Mouse (Mus musculus): ENCODE results near the gene Panx3. TPM values are rescaled to one million over a fixed set of nuclear protein-coding genes. Genes with fewer than 3 reads are reported as not detected.
A peak's percentile ranks its signal among the peaks of the same experiment; 100 is the strongest.

The Panx3 gene
- polyA plus RNA-seq, 1 experiment from 2014 or later: not detected

DNA sequence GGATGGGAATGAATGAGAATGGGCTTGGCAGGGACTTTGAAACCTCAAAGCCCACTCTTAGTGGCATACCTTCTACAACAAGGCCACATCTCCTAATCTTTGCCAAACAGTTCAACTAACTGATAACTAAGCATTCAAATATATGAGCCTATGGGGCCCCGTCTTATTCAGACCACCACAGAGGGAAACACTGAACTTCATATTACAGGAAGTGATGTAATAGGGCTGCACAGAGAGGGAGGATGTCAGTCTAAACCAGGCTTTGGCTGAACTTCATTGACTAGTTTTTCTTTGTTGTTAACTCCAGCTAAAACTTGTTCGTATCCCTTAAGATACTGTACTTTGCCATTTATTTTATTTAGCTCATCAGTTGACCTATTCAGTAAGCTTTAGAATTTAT lies 39.1 kb downstream of the Panx3 start:
- Histone ChIP-seq H3K9me3 (replicated peaks) (no peaks in the 10 kb centered on the region), H3K36me3 (no peaks in the 10 kb centered on the region), H3K9ac (no peak overlapping the region), H3K4me3 (replicated peaks) (no peak overlapping the region), H3K27me3 (no peaks in the 10 kb centered on the region), H3K27ac (no peak overlapping the region), H3K4me2 (no peak overlapping the region), H3K4me1 (replicated peaks) (peaks cover 3% of the 10 kb centered on the region; the same call in 1 of the 2 replicates)
- 55% methylated on average over 2 of the region's 2 CpGs for WGBS (ENCODE audit: insufficient replicate concordance)
- ATAC-seq (ENCODE audit: low read depth): no peak
- DNase-seq: no peak

DNA sequence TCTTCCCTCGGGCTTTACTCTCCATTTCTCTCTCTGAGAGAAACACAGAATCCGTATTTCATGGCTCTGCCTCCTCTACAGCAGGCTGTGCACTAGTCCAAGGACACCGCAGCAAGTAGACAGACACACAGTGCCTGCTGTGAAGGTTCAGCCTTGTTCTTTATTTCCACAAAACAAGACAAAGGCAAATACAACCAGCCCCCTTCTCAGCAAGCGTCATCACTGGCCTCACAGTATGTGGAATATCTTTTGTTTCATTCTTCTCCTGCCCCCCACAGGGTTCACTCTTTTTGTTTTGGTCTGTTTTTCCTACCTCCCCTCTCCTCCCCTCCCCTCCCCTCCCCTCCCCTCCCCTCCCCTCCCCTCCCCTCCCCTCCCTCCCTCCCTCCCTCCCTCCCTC lies 40.5 kb downstream of the Panx3 start:
- H3K9me3 ChIP-seq (replicated peaks): no peaks in the 10 kb centered on the region
- no peaks in the 10 kb centered on the region for H3K36me3 ChIP-seq
- H3K4me3 ChIP-seq (replicated peaks): no peak overlapping the region
- H3K27me3 ChIP-seq: no peaks in the 10 kb centered on the region
- H3K9ac ChIP-seq: no peak overlapping the region
- peaks cover 3% of the 10 kb centered on the region; the same call in 1 of the 2 replicates for H3K4me1 ChIP-seq (replicated peaks)
- WGBS (ENCODE audit: insufficient replicate concordance): 62% methylated on average over 4 of the region's 4 CpGs
- H3K4me2 ChIP-seq: no peak overlapping the region
- no peak overlapping the region for H3K27ac ChIP-seq
- DNase-seq (no peak), ATAC-seq (ENCODE audit: low read depth) (no peak)

DNA sequence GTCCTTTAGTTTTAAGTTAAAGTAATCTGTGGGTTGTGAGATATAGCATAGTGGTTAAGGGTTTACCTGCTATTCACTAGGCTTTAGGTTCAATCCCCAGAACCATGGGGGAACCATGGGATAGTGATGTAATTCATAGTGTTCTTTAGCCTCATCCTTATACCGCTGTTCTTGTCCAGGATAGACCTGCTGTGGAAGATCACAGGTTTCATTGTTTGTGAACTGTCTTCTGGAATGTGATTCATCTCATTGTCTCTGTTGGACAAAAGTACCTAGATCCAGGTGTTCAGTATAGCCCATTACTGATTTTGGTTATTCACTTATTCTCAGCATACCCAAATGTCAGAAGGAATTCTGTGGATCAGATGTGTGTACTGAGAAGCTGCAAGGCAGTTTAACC lies 41.8 kb downstream of the Panx3 start:
- Histone ChIP-seq H3K27ac (no peak overlapping the region), H3K4me2 (no peak overlapping the region), H3K9ac (no peak overlapping the region), H3K4me3 (replicated peaks) (no peak overlapping the region), H3K4me1 (replicated peaks) (peaks cover 3% of the 10 kb centered on the region; the same call in 1 of the 2 replicates), H3K27me3 (no peaks in the 10 kb centered on the region), H3K9me3 (replicated peaks) (no peaks in the 10 kb centered on the region), H3K36me3 (no peaks in the 10 kb centered on the region)
- ATAC-seq (ENCODE audit: low read depth) (no peak), DNase-seq (no peak)
- WGBS (ENCODE audit: insufficient replicate concordance): 84% methylated on average over 1 of the region's 1 CpGs

DNA sequence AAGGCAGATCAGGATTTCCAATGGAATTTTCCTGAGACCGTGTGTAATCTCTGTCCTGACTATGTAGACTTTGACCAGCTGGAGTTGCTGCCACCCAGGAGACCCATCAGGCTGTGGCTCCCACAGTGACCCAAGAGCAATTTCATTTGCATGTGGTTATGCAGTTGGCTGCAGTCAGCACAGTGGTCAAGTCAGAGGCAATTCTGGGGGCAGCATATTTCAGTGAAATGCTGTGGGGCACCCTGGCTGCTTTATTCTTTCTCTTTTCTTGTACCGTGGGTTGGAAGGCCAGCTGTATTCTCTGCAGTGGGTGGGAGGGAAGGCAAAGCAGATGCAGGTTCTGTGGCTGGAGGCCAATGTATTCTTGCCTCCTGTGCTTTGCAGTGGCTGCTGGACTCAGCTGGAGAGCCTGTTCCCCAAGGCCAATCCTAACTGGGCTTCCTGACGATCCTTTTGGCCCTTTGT lies 42.9 kb downstream of the Panx3 start:
- DNase-seq (no peak), ATAC-seq (ENCODE audit: low read depth) (0 out of 2 replicates have a peak, but pooled peaks have one; percentile 45)
- H3K4me2 ChIP-seq: no peak overlapping the region
- WGBS (ENCODE audit: insufficient replicate concordance): 41% methylated on average over 3 of the region's 3 CpGs
- H3K4me3 ChIP-seq (replicated peaks): no peak overlapping the region
- peaks cover 3% of the 10 kb centered on the region; the same call in 1 of the 2 replicates for H3K4me1 ChIP-seq (replicated peaks)
- no peak overlapping the region for H3K27ac ChIP-seq
- H3K9ac ChIP-seq: no peak overlapping the region
- H3K36me3 ChIP-seq: no peaks in the 10 kb centered on the region
- H3K9me3 ChIP-seq (replicated peaks): no peaks in the 10 kb centered on the region
- no peaks in the 10 kb centered on the region for H3K27me3 ChIP-seq

DNA sequence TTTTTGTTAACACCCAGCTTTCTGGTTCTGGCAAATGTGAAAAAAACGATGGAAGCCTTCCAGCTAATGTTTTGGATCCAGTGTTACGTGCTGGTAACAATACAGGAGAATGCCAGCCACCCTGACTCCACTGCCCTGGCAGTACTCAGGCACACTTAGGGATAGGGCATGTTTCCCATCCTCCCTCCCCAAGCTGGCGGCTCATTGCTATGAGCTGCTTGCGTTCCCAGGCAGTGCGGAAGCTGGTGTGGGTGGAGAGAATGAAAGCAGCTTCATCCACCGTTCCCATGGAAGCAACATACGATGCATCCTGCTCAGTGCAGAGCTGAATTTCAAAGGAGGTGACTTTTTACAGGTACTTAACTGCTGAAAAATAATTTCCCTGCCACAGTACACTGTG lies 43.4 kb downstream of the Panx3 start:
- WGBS (ENCODE audit: insufficient replicate concordance): 61% methylated on average over 7 of the region's 7 CpGs
- DNase-seq (no peak), ATAC-seq (ENCODE audit: low read depth) (no peak)
- Histone ChIP-seq H3K4me1 (replicated peaks) (peaks cover 3% of the 10 kb centered on the region; the same call in 1 of the 2 replicates), H3K27ac (no peak overlapping the region), H3K4me2 (no peak overlapping the region), H3K4me3 (replicated peaks) (no peak overlapping the region), H3K36me3 (no peaks in the 10 kb centered on the region), H3K27me3 (no peaks in the 10 kb centered on the region), H3K9me3 (replicated peaks) (no peaks in the 10 kb centered on the region), H3K9ac (no peak overlapping the region)

DNA sequence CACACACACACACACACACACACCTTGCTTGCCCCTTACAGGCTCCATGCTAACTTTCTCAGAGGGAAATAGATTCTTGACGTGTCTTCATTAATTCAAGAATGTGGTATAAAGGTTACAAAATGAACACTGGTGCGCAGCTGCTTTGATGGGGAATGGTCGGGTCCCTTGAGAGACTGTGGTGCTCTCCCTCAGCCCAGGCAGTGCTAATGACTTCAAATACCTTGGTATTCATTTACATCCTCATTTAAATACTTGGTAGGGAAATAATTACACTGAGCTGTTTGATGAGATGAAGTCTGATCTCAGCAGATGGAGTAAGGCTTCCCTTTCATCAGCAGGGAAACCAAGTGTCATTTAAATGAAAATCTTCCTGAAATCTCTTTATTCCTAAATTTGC lies 43.9 kb downstream of the Panx3 start:
- no peak for ATAC-seq (ENCODE audit: low read depth)
- DNase-seq: no peak
- WGBS (ENCODE audit: insufficient replicate concordance): 66% methylated on average over 3 of the region's 3 CpGs
- H3K27me3 ChIP-seq: no peaks in the 10 kb centered on the region
- no peaks in the 10 kb centered on the region for H3K36me3 ChIP-seq
- H3K9me3 ChIP-seq (replicated peaks): no peaks in the 10 kb centered on the region
- H3K27ac ChIP-seq: no peak overlapping the region
- no peak overlapping the region for H3K9ac ChIP-seq
- no peak overlapping the region for H3K4me3 ChIP-seq (replicated peaks)
- H3K4me2 ChIP-seq: no peak overlapping the region
- peaks cover 3% of the 10 kb centered on the region; the same call in 1 of the 2 replicates for H3K4me1 ChIP-seq (replicated peaks)

DNA sequence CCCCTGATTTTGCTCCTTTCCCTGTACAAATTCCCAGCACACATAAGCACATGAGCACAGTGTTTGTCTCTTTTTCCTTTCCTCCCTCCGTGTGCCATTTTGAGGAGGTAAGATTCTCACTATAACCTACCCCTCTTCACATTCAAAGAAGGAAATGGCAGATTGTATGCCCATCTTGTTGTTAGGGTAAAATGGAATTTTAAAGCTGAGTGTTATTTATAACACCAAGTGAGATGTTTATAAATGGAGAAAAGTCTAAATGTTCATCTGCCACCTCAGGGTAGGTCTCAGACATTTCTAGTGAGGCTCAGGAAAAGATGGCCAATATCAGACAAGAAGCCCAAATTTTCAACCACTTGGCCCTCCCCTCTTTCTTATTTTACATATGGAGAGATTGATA lies 44.5 kb downstream of the Panx3 start:
- no peak overlapping the region for H3K4me2 ChIP-seq
- ATAC-seq (ENCODE audit: low read depth) (no peak), DNase-seq (no peak)
- WGBS (ENCODE audit: insufficient replicate concordance): 77% methylated on average over 1 of the region's 1 CpGs
- no peak overlapping the region for H3K9ac ChIP-seq
- H3K4me1 ChIP-seq (replicated peaks): peaks cover 3% of the 10 kb centered on the region; the same call in 1 of the 2 replicates
- no peak overlapping the region for H3K4me3 ChIP-seq (replicated peaks)
- no peaks in the 10 kb centered on the region for H3K36me3 ChIP-seq
- H3K27ac ChIP-seq: no peak overlapping the region
- no peaks in the 10 kb centered on the region for H3K27me3 ChIP-seq
- no peaks in the 10 kb centered on the region for H3K9me3 ChIP-seq (replicated peaks)

DNA sequence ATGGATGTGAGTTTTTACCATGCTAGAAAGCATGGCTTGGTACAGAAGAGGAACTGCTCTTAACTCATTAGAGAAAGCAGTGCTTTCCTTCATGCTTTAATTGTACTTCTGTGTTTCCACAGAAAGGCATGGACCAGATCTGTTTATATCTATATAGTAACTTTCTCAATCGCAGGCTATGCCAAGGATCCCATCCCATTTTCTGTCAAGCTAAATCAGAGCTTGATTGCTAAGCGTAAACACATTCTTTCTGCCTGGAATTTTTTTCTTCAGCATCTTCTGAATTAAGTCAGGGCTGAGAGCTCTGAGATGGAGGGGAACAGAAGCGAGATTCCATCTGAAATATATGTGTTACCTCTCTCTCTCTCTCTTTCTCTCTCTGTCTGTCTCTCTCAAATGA lies 45.1 kb downstream of the Panx3 start:
- Histone ChIP-seq H3K4me2 (no peak overlapping the region), H3K9ac (no peak overlapping the region), H3K27me3 (no peaks in the 10 kb centered on the region), H3K4me3 (replicated peaks) (no peak overlapping the region), H3K36me3 (no peaks in the 10 kb centered on the region), H3K9me3 (replicated peaks) (no peaks in the 10 kb centered on the region), H3K4me1 (replicated peaks) (peaks cover 3% of the 10 kb centered on the region; the same call in 1 of the 2 replicates), H3K27ac (no peak overlapping the region)
- ATAC-seq (ENCODE audit: low read depth) (no peak), DNase-seq (no peak)
- 68% methylated on average over 3 of the region's 3 CpGs for WGBS (ENCODE audit: insufficient replicate concordance)

DNA sequence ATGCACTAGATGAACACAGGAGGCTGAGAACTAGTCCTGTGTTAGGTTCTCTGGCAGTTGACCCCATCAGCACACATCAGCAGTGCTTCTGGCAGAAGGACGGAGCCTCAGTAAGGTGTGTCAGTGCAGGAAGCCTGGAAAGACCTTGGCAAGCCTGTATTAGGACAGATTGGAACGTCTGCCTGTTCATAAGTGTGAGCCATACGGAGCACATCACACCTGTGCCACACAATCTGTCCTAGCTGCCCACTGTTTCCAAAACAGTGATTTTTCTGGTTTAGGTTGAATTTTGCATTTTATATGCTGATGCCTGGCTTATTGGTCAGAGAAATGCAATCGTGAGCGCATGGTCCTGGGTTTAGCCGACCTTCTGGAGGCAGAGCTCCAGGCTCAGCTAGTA lies 47.7 kb downstream of the Panx3 start:
- H3K4me2 ChIP-seq: no peak overlapping the region
- H3K9me3 ChIP-seq (replicated peaks): no peaks in the 10 kb centered on the region
- no peaks in the 10 kb centered on the region for H3K27me3 ChIP-seq
- no peak overlapping the region for H3K27ac ChIP-seq
- DNase-seq (no peak), ATAC-seq (ENCODE audit: low read depth) (no peak)
- no peaks in the 10 kb centered on the region for H3K36me3 ChIP-seq
- H3K4me3 ChIP-seq (replicated peaks): no peak overlapping the region
- 71% methylated on average over 6 of the region's 6 CpGs for WGBS (ENCODE audit: insufficient replicate concordance)
- H3K4me1 ChIP-seq (replicated peaks): peaks cover 5% of the 10 kb centered on the region; the same call in 1 of the 2 replicates
- H3K9ac ChIP-seq: no peak overlapping the region

DNA sequence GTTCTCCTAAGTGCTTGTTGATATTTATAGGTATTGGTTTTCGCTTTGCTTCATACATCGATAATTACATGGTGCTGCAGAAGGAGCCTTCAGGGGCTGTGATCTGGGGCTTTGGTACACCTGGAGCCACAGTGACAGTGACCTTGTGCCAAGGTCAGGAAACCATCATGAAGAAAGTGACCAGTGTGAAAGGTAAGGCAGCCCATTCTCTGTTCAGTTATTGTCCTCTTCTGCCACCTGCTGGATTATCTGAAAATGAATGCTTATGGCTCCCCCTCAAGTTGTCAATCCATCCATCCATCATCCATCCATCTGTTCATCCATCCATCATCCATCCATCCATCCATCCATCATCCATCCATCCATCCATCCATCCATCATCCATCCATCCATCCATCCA lies 52.3 kb downstream of the Panx3 start:
- no peak overlapping the region for H3K27ac ChIP-seq
- no peaks in the 10 kb centered on the region for H3K36me3 ChIP-seq
- ATAC-seq (ENCODE audit: low read depth) (no peak), DNase-seq (no peak)
- H3K9me3 ChIP-seq (replicated peaks): no peaks in the 10 kb centered on the region
- no peaks in the 10 kb centered on the region for H3K27me3 ChIP-seq
- 50% methylated on average over 2 of the region's 2 CpGs for WGBS (ENCODE audit: insufficient replicate concordance)
- no peak overlapping the region for H3K4me3 ChIP-seq (replicated peaks)
- no peak overlapping the region for H3K9ac ChIP-seq
- H3K4me1 ChIP-seq (replicated peaks): peaks cover 26% of the 10 kb centered on the region
- no peak overlapping the region for H3K4me2 ChIP-seq

DNA sequence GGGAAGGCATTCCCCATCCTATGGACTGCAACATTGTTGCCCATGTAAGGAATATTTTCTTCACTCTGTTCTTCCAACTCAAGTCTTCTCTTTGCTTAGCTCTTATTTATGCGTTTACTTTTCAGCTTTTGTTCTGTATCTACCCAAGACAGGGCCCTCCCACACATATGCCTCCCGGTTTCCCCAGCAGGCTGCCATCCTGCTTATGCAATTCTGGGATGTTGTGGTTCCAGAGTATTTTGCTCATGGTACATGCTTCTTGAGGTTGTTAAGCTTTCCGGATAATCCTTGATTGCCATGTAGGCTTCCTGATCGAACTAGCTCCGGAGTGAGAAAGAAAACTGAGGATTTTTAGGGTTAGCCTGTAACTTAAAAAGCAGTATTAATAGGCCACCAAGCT lies 53.8 kb downstream of the Panx3 start:
- Histone ChIP-seq H3K36me3 (no peaks in the 10 kb centered on the region), H3K9me3 (replicated peaks) (no peaks in the 10 kb centered on the region), H3K4me1 (replicated peaks) (peaks cover 26% of the 10 kb centered on the region), H3K4me3 (replicated peaks) (no peak overlapping the region), H3K9ac (no peak overlapping the region), H3K27me3 (no peaks in the 10 kb centered on the region), H3K4me2 (no peak overlapping the region), H3K27ac (no peak overlapping the region)
- 77% methylated on average over 5 of the region's 5 CpGs for WGBS (ENCODE audit: insufficient replicate concordance)
- ATAC-seq (ENCODE audit: low read depth) (no peak), DNase-seq (no peak)

DNA sequence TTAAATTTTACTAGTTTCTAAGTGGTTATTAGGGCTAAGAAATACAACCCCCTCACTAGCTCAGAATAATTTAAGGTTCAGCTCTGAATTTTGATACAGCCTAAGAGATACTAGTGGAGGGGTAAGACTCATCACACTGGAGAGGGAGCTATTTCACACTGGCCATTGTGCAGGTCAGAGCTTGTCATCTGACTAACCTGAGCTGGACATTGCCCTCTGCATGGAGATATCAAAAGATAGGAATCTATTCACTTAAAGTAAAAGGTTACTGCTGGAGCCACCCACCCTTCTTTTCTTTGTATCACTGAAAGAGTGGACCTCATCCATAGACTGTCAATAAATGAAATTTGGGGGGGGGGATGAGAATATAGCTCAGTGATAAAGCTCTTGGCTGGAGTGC lies 54.7 kb downstream of the Panx3 start:
- DNase-seq (no peak), ATAC-seq (ENCODE audit: low read depth) (no peak)
- Histone ChIP-seq H3K4me1 (replicated peaks) (peaks cover 26% of the 10 kb centered on the region), H3K9me3 (replicated peaks) (no peaks in the 10 kb centered on the region), H3K27me3 (no peaks in the 10 kb centered on the region), H3K4me2 (peak overlapping the region; percentile 91), H3K27ac (peak overlapping the region; percentile 70), H3K9ac (peak overlapping the region; percentile 74; the same call in 1 of the 2 replicates), H3K36me3 (no peaks in the 10 kb centered on the region), H3K4me3 (replicated peaks) (peak overlapping the region; percentile 75)
